Mouse (Mus musculus) liver, embryonic 13.5 days (tissue): Measurements from ENCODE around the gene Snx15. TPM values are rescaled to one million over a fixed set of nuclear protein-coding genes. Genes with fewer than 3 reads are reported as not detected.

Experiments used
- ATAC-seq: fragments of 200-750 bp; cut with Nextera tagmentation; 2 replicates; pipeline ENCODE4 v1.8.0; 2017; ENCODE audit warnings: low read depth, mild to moderate bottlenecking, moderate number of reproducible peaks, moderate library complexity
- DNase-seq: peaks from one replicate; pipeline ENCODE4 v3.0.0; 2022
- H3K27ac ChIP-seq: fragments of 300-500 bp; sonication (generic); 2 replicates; pipeline ENCODE4 v1.5.1; 2015; ENCODE audit warnings: moderate library complexity, mild to moderate bottlenecking, inconsistent platforms
- H3K27me3 ChIP-seq: fragments of 300-500 bp; sonication (generic); 2 replicates; pipeline ENCODE4 v1.6.1; 2015; ENCODE audit warnings: mild to moderate bottlenecking, inconsistent platforms
- H3K36me3 ChIP-seq: fragments of 300-500 bp; sonication (generic); 2 replicates; pipeline ENCODE4 v1.6.1; 2015; ENCODE audit warnings: mild to moderate bottlenecking, inconsistent platforms
- H3K4me1 ChIP-seq: fragments of 300-500 bp; sonication (generic); replicated peaks from 2 replicates; pipeline ENCODE4 v1.6.1; 2015; ENCODE audit warnings: inconsistent platforms
- H3K4me2 ChIP-seq: fragments of 300-500 bp; sonication (generic); 2 replicates; pipeline ENCODE4 v1.6.1; 2015; ENCODE audit warnings: inconsistent platforms, mild to moderate bottlenecking, moderate library complexity
- H3K4me3 ChIP-seq: fragments of 300-500 bp; sonication (generic); replicated peaks from 2 replicates; pipeline ENCODE4 v1.5.1; 2015; ENCODE audit warnings: mild to moderate bottlenecking, inconsistent platforms
- H3K9ac ChIP-seq: fragments of 300-500 bp; sonication (generic); 2 replicates; pipeline ENCODE4 v1.6.1; 2015; ENCODE audit warnings: mild to moderate bottlenecking, inconsistent platforms
- H3K9me3 ChIP-seq: fragments of 300-500 bp; sonication (generic); replicated peaks from 2 replicates; pipeline ENCODE4 v1.6.1; 2016; ENCODE audit warnings: inconsistent platforms
- WGBS: fragments of 180-500 bp; shearing (Covaris S2); methylation state at CpG from one replicate; pipeline ENCODE4 v1.1.7; 2015; ENCODE audit not compliant: insufficient replicate concordance; 5-methylcytosine and 5-hydroxymethylcytosine counted together
- polyA plus RNA-seq: library from polyadenylated mRNA; unstranded; fragments of >200 nt; fragmentation: Nextera tagmentation; extraction: Ambion mirVana; gene quantifications from 2 replicates; pipeline ENCODE4 v1.2.1, GENCODE M21; 2015

Gene Snx15
- polyA plus RNA-seq, 1 experiment from 2014 or later, result 46.5 TPM

DNA sequence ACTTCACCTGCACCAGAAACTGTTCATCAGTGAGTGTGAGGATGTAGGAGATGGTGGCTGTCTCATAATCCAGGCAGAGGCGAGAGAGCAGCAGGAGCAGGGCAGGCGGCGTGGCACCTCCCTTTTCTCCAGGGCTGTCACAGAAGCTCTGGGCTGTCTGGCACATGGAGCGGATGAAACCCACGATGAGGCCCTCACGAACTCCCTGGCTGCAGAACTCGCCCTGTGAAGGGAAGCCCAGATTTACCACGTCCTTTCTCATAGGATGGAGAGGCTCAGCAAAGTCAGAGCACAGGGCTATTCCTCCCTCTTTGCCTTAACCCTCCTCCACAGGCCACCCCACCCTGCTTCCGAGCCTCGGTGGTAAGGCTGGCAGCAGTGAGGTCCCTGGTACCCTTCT is 58.3 kb downstream of the Snx15 start:
- Histone ChIP-seq H3K36me3 (peaks cover 42% of the 10 kb centered on the region), H3K9me3 (no peaks in the 10 kb centered on the region), H3K4me1 (peaks cover 39% of the 10 kb centered on the region), H3K4me2 (no peak overlapping the region), H3K9ac (no peak overlapping the region), H3K27ac (no peak overlapping the region), H3K27me3 (no peaks in the 10 kb centered on the region), H3K4me3 (no peak overlapping the region)
- DNase-seq (no peak), ATAC-seq (no peak)
- 83% methylated on average over 10 of the region's 10 CpGs for WGBS

Other genes with a start within 250 kb of the Snx15 start
- 2.5 TPM in 2 replicates for gene Tigd3, start 234.2 kb downstream of the Snx15 start, polyA plus RNA-seq
- 56.7 and 60.0 TPM in 2 replicates for gene Dpf2, start 215.3 kb downstream of the Snx15 start, polyA plus RNA-seq
- 2.7 and 3.0 TPM in 2 replicates for gene Cdc42ep2, start 203.5 kb downstream of the Snx15 start, polyA plus RNA-seq
- 62.2 and 69.8 TPM in 2 replicates for gene Pola2, start 164.1 kb downstream of the Snx15 start, polyA plus RNA-seq
- not detected in 2 replicates for gene Slc22a20, start 142.2 kb downstream of the Snx15 start, polyA plus RNA-seq
- gene Capn1, start 112.4 kb downstream of the Snx15 start, polyA plus RNA-seq, result 21.9 and 26.3 TPM in 2 replicates
- gene Syvn1, start 81.7 kb downstream of the Snx15 start, polyA plus RNA-seq, result 11.6 and 13.9 TPM in 2 replicates
- gene Mrpl49, start 70.5 kb downstream of the Snx15 start, polyA plus RNA-seq, result 50.2 and 59.4 TPM in 2 replicates
- 639 and 696 TPM in 2 replicates for gene Fau, start 70.5 kb downstream of the Snx15 start, polyA plus RNA-seq
- gene Znhit2, start 67.1 kb downstream of the Snx15 start, polyA plus RNA-seq, result 22.1 and 23.2 TPM in 2 replicates
- 30.6 and 33.2 TPM in 2 replicates for gene Tm7sf2, start 59.9 kb downstream of the Snx15 start, polyA plus RNA-seq
- 29.1 and 31.6 TPM in 2 replicates for gene Vps51, start 51.1 kb downstream of the Snx15 start, polyA plus RNA-seq
- not detected in 2 replicates for gene Tmem262, start 48.3 kb downstream of the Snx15 start, polyA plus RNA-seq
- 0.49 and 0.80 TPM in 2 replicates for gene Gm28374, start 46.0 kb downstream of the Snx15 start, polyA plus RNA-seq
- gene Zfpl1, start 43.3 kb downstream of the Snx15 start, polyA plus RNA-seq, result 22.6 and 23.5 TPM in 2 replicates
- gene Cdca5, start 43.3 kb downstream of the Snx15 start, polyA plus RNA-seq, result 34.2 and 39.3 TPM in 2 replicates
- 0.30 and 0.32 TPM in 2 replicates for gene AC131692.1, start 33.9 kb downstream of the Snx15 start, polyA plus RNA-seq
- gene Naaladl1, start 22.5 kb downstream of the Snx15 start, polyA plus RNA-seq, result 2.2 and 2.6 TPM in 2 replicates
- 27.5 and 27.9 TPM in 2 replicates for gene Sac3d1, start 9.7 kb downstream of the Snx15 start, polyA plus RNA-seq
- 0.12 and 0.29 TPM in 2 replicates for gene Batf2, start 12.7 kb upstream of the Snx15 start, polyA plus RNA-seq
- gene Arl2, start 13.2 kb upstream of the Snx15 start, polyA plus RNA-seq, result 37.1 and 38.0 TPM in 2 replicates
- gene Majin, start 56.1 kb upstream of the Snx15 start, polyA plus RNA-seq, result not detected in 2 replicates
- 0.17 TPM in 1 of 2 replicates, not detected in the other for gene Gpha2, start 98.1 kb upstream of the Snx15 start, polyA plus RNA-seq
- gene Ppp2r5b, start 107.6 kb upstream of the Snx15 start, polyA plus RNA-seq, result 3.5 and 4.9 TPM in 2 replicates
- gene Atg2a, start 113.4 kb upstream of the Snx15 start, polyA plus RNA-seq, result 4.1 and 4.8 TPM in 2 replicates
- 68.8 and 72.6 TPM in 2 replicates for gene Ehd1, start 148.4 kb upstream of the Snx15 start, polyA plus RNA-seq
- gene Cdc42bpg, start 178.2 kb upstream of the Snx15 start, polyA plus RNA-seq, result 0.14 and 0.16 TPM in 2 replicates
- gene Men1, start 206.7 kb upstream of the Snx15 start, polyA plus RNA-seq, result 26.3 and 29.9 TPM in 2 replicates
- 4.5 and 5.8 TPM in 2 replicates for gene Map4k2, start 212.8 kb upstream of the Snx15 start, polyA plus RNA-seq
- 68.4 and 92.3 TPM in 2 replicates for gene Sf1, start 235.4 kb upstream of the Snx15 start, polyA plus RNA-seq